Mouse (Mus musculus): Measurements from ENCODE around the gene Dock7.
A peak's percentile ranks its signal among the peaks of the same experiment; 100 is the strongest.
"Not testable (repeated sequence)": the region's sequence is repeated elsewhere in the genome, so short reads cannot be mapped to it uniquely, and the experiment has no call there.

Gene Dock7

DNA sequence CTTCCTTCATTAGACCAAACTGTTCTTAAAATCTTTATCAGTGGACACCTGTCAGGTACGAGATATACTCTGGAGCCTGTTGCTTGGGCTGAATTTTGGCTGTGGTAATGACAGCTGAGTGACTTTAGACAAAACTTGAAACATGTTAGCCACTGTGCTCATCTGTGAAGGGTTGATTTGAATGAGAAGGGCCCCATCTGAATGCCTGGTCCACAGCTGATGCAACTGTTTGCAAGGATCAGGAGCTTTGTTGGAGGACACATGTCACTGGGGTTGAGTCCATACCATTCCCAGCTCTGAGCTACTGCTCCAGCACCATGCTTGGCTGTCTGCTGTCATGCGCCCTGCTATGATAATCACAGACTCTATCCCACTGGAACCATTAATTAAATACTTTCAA lies 115.1 kb downstream of the Dock7 start:
- DNase-seq (ENCODE audit: low spot score) = no peak

DNA sequence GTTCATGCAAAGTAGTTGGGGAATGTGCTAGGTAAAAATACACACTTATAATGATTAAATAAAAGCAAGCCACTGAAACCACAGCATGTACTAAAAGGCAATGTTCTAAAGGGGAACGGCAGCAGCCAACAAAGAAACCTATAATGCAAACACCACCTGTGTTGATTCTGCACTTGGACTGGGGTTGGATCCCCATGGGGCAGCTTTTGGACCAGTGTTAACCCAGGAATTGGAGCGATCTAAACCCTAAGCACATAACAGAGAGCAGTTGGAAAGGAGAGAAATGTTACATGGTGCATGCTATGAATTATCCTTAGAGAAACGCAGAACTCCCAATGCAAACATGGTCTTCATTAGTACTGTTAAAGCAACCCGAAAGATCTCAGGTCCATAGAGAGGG lies 127.2 kb downstream of the Dock7 start:
- no peak for DNase-seq (ENCODE audit: low spot score)

DNA sequence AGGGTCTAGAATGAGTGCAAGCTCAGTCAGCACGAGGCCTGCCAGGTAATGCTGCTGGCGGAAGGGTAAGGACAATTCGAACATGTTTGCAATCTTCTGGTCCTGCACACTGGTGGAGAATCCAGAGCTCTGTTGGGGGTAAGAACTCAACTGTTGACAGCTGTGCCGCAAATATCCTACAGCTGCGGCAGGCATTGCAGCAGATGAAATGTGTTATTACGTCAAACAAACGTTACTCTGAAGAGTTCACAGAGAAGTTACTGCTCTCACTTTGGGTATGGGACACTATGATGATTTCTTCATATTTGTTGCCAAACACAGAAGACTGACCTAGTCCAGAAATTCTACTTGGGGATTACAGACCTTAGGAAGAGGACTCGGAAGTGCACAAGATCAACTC lies 136.0 kb downstream of the Dock7 start:
- DNase-seq (ENCODE audit: low spot score) = no peak

DNA sequence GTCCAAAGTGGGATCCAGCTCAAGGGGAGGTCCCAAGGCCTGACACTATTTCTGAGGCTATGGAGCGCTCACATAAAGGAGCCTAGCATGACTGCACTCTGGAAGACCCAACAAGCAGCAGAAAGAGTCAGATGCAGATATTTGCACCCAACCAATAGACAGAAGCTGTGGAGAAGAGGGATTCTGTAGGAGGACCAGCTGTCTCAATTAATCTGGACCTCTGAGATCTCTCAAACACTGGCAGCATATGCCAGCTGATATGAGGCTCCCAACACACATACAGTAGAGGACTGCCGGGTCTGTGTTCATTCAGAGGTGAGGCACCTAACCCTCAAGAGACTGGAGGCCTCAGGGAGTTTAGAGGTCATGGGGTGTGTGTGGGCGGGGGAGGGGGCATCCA lies 140.7 kb downstream of the Dock7 start:
- DNase-seq (ENCODE audit: low spot score) = not testable (repeated sequence)

DNA sequence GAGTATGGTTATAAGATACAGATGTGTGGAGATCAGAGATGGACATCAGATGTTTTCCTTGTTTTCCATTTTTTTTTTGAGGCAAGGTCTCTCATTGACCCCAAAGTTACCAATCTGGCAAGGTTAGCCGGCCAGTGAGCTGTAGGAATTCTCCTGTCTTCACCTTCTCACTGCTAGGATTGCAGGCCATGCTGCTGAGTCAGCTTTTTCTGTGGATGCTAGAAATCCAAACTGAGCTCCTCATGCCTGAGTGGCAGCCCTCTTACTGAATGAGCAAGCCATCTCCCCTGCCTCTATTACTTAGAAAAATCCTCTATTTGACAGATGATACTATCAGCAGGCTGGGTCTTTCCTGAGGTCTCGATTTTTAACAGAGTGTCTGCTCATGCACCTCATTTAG lies 142.0 kb downstream of the Dock7 start:
- DNase-seq (ENCODE audit: low spot score) = no peak

DNA sequence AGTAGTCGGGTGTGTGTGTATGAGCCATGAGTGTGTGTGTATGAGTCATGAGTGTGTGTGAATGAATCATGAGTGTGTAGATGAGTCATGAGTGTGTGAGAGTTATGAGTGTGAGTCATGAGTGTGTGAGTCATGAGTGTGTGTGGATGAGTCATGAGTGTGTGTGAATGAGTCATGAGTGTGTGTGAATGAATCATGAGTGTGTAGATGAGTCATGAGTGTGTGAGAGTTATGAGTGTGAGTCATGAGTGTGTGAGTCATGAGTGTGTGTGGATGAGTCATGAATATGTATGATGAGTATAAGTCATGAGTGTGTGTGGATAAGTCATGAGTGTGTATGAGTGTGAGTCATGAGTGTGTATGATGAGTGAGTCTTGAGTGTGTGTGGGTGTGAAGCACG lies 142.4 kb downstream of the Dock7 start:
- not testable (repeated sequence) for DNase-seq (ENCODE audit: low spot score)

DNA sequence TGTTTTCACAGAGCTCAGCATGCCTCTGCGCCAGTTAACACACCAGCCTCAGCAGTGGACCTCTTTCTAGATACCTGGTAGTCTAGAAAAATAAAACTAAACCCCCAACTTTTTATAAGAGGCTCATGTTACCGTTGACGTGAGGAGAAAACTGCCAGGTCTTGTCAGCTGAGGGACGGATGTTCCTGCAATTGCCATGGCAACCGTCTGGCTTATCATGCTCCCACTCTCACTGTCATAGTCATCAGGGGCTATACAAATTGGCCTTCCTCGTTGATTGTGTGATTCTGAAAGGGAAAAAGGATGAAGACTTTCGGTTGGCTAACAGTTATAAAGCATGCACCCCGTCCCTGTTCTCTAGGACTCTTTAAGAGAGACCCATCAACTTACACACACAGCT lies 145.0 kb downstream of the Dock7 start:
- no peak for DNase-seq (ENCODE audit: low spot score)

DNA sequence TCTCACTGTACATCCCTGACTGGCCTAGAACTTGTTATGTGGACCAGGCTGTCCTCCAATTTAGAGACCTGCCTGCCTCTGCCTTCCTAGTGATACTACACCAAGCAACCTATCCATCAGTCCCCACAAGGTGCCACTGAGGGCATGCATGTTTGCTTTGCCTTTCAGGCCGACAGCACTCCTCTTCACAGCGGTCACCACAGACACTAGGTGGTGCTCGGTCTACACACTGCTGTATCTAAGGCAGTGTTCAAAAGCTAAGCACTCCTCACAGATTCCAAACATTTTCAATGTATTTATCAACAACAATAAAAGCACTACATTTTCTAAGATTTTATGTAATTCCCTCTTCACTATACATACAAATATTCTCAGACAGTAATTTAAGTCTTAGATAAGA lies 150.8 kb downstream of the Dock7 start:
- DNase-seq (ENCODE audit: low spot score) = no peak

DNA sequence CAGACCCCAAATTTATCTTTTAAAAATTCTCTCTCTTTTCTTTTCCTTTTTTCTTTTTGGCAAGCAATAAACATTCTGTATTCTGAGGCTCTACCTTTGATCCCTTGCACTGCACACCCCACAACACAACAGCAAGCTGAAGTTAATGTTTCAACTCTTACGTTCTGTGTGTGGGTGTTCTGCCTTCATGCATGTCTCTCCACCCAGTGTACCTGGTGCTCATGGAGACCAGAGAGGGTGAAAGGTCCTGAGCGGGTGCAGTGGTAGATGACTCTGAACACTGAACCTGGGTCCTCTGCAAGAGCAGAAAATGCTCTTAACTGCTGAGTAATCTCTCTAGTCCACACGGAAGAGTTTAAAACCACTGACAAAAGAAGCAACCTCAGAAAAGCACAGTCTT lies 160.5 kb downstream of the Dock7 start:
- DNase-seq (ENCODE audit: low spot score) = no peak

DNA sequence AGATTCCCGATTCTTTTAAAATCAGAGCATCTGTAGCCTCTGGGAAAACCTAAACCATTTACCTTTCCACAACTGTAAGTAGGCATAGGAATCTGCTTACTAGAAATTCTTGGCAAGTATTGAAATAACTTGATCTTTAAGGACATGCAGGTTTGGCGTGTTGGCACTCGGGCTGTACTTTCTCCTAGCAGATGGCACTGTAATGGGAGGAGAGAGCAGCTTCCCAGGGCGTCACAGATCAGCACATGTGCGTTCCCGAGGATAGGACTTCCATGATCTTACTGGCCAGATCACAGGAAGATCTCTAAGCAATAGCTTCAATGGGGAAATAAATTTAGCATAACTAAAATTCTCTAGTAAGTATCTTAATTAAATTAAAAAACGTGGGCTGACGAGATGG lies 164.7 kb downstream of the Dock7 start:
- no peak for DNase-seq (ENCODE audit: low spot score)

DNA sequence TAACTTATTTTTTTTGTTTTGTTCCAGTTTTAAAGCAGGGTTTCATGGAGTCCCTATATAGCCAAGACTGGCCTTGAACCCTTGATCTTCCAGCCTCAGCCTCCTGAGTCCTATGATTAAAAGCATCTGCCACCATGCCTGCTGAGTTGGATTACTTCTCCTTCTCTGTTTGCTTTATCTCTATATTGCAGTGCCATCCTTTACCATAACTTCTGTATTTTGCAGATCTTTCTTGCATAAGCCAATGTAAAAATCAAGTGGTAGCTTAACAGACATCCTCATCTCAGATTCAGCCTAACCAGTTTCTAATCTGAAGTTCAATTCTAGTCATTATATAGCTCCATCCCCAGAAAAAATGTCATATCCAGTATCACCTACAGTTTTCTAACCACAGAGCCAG lies 170.2 kb downstream of the Dock7 start:
- DNase-seq (ENCODE audit: low spot score) = no peak

DNA sequence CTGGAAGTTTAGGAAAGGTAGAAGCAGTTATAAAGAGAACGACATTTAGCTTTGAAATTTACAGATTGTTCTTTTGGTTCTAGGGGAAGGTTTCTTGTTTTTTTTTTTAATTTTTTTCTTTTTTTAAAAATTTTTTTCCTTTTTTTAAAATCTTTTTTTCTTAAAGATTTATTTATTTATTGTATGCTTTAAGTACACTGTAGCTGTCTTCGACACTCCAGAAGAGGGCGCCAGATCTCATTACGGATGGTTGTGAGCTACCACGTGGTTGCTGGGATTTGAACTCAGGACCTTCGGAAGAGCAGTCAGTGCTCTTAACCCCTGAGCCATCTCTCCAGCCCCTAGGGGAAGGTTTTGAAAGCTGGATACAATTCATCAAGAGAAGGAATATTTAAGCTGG lies 182.5 kb downstream of the Dock7 start:
- DNase-seq (ENCODE audit: low spot score) = not testable (repeated sequence)

DNA sequence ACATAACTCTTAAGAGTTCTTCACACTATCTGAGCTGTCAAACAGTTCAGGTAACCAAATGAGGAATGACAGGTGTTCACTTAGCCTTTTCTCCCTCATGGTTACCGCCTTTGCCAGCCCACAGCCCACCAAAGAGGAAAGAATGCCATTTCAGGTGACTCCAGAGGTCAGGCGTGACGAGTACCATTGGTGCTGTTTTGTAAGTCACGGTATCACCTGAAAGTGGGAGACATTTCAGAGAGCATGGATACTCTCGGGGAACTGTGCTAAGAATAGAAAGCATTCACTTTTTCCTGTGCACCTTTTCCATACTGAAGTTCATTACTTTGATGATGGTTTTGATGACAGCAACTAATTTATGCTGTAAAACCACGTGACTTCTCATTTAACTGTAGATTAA lies 184.7 kb downstream of the Dock7 start:
- no peak for DNase-seq (ENCODE audit: low spot score)

DNA sequence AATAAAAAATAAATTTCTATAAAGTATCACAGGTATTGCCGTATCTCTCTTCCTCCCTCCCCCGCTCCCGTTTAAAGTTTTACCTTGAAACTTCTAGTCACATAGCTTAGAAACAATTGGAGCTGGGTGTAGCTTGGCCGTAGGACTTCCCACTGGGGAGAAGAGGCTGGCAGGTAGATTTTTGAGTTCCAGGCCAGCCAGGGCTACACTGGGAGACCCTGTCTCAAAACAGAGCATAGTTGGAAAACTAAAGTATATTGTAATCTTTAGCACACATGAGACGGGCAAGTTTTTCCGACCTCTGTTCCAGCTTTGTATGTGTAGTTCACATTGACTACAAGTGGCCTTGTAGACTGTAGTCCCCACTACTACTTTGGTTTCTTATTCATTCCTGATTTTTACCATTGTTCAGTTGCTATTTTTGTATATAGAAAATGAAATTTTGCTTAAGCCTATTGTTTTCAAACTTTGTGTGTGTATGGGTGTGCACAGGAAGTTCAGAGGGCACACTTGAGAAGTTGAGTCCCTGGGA lies 195.4 kb downstream of the Dock7 start:
- no peak for DNase-seq (ENCODE audit: low spot score)

DNA sequence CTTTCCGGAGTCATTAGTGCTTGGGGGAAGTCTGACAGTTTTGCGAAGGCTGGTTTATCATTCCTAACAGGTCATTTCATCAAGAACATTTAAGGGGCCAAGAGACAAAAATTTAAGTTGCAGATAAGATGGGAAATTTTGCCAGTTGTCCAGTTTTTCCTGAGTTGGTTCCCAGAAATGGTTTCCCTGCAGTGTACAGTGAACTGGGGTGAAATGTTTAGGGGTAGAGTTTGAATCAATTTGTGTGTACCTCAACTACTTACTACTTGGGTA lies 195.9 kb downstream of the Dock7 start:
- DNase-seq (ENCODE audit: low spot score) = no peak

DNA sequence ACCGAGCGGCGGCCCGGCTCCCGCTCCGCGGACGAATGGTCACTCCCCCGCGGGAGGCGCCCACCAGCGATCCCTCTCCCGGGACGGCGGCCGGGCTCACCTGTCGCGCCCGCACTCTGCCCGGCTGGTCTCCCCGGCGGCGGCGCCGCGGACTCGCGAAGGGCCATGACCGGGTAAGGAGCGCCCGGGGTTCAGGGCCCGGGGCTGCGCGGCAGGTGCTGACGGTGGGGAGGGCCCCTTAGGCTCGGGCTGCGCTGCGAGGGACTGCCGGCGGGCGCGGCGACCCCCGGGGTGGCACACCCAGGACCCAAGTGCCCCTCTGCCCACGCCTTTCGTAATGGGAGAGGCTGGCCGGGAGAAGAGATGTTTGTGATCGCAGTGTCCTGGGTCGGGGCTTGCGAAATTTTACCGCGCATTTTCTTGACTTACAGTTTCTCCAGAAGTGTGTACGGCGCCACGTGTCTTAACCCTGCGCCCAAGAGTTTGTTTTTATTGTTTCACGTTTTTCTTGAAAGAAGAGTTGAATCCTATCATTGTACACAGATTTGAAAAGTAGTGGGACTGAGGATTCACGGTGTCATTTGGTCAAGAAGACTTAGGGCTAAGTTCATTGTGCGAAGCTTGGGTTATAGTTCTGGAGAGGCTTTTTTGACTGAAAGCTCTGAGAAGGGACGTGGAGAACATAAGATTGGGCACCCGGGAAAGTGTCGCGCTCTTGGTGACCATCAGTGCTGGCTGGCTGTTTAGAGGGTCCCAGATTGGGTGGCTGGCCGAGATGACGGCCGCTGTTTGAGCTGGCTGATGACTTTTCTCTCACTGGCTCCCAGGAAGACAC lies 196.4 kb downstream of the Dock7 start:
- DNase-seq (ENCODE audit: low spot score) = no peak

DNA sequence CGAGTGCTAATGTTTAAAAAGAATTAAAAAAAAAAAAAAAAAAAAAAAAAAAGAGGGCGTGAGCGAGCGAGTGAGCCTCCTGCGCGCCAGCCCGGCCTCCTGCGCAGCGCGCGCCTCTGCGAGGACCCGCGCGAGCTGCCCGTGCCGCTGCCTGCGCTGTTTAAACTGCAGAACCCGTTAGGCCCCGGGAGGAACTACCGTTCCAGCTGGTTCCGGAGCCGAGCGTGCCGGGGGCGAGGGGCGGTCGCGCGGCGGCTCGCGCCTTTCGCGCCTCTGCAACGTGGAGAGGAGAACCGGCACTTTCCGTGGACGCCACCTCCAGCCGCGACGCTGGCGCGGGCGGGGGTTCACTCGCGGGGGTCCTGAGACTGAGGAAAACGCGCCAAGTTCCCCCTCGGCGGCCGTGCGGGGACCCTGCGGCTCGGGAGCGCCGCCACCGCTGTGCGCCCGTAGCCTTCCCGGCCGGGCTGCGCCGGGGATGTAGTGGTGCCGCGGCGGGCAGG lies 197.1 kb downstream of the Dock7 start, which contains the start of gene Usp1:
TSS of gene Usp1 (plus strand) at position 243 of the 503 bp plus-strand sequence.
- DNase-seq (ENCODE audit: low spot score) = peak; percentile 84

DNA sequence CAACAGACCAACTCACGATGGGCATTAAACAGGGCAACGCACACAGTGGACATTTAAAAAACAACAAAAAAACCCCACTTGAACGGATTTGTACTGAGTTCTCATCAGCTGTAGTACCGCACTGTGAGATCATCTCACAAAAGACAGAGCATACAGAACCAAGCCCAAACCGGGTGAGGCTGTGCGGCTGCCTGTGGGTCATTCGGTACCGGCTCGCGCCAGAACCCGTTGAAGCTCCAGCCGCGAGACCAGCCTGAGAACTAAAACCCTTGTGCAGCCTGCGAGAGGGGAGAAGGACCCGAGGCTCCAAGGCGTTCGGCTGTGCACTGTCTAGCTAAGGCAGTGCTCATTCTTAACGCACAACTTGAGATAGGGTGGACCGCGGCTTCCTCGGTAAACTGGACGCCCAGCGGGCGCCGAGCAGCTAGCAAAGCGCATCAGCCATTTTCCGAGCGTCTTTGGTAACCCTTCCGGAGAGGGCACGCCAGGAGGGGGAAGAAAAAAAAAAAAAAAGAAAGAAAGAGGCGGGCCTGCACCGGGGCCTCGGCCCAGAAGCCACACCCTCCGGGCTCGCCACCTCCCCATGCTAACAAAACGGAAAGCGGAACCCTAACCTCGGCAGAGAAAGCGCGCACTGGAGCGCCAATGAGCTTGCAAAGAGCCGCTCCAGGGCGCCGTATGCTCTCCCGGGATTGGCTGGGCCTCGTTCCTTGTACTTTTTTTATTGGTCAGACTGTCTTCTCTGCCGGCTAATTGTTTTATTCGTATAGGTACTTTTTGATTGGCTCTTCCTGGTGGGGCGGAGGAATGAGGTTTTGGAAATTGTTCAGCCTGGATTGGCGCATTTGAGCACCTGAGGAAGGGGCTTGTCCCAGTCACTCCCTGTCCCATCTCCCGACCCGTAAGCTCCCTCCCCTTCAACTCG lies 197.8 kb downstream of the Dock7 start:
- DNase-seq (ENCODE audit: low spot score) = peak; percentile 80

DNA sequence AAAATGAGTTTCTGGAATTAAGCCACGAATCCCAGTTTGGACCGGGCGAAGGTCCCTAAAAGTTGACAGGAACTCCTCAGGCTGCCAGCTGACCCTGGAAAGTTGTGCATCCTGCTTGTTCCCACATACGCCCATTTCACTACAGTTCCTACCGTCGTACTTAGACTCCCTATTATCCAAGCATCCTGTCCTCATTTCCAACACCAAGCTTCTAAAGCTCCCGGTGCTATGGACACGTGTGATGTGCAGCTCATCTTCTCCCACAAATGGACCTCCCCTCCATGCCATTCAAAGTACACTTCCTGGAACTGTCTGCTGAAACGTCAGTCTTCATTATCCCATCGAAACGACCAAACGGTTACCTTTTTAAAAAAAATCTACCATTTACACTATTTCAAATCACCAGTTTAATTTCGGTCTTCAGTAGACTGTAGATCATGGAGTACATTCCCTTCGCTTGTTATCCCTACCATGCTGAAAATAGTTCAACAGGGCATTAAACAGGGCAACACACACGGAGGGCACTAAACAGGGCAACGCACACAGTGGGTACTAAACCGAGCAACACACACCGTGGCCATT lies 198.6 kb downstream of the Dock7 start:
- no peak for DNase-seq (ENCODE audit: low spot score)

DNA sequence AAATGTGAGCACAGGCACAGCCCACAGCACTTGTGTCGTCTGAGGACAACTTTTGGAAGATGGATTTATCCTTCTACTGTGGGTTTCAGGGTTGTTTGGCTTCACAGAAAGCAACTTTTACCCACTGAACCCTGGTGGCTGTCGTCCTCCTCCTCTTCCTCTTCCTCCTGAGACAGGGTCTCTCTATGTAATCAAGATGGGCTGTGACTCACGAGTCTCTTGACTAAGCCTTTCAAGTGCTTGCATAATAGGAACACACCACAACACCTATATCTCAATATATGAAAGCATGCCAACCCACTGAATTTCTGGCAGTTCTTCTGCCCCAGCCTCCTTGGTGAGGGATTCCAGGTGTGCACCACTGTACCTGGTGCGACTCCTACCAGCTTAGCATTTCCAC lies 199.8 kb downstream of the Dock7 start:
- DNase-seq (ENCODE audit: low spot score) = no peak

DNA sequence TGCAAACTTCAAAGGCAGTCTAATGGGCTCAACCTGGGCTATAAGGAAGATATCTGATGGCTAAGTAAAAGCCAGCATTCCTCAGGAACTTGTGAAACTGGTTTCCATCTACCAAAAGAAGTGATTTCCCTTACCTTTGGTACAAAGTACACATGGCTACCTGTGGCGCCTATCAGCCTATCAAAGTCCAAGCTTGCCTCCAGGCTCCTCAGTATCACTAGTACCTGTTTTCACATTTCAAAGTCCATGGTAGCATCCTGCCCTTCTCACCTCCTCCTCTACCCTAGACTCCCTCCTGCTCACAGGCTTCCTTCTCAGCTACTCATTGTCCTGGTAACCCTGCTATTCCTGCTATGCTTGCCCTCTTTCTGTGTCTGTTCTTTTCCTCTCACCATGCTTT lies 202.5 kb downstream of the Dock7 start:
- no peak for DNase-seq (ENCODE audit: low spot score)

DNA sequence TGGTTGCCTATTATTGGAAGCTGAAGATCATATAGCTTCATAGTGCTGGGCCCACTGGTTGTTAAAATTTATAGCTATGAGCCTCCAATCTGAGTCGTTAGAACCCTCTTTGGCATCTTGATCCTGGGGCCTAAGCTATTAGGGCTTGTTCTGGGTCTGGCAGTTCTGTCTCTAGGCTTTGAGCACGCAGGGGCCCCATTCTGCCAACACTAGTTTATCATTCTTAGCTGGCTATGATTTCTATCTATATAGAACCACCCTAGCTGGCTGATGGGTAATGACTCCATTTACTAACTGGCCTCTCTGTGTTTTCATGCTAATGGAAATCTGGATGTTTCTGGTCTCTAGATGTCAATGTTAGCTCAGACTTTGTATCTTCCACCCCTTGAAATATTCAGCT lies 203.0 kb downstream of the Dock7 start:
- no peak for DNase-seq (ENCODE audit: low spot score)

DNA sequence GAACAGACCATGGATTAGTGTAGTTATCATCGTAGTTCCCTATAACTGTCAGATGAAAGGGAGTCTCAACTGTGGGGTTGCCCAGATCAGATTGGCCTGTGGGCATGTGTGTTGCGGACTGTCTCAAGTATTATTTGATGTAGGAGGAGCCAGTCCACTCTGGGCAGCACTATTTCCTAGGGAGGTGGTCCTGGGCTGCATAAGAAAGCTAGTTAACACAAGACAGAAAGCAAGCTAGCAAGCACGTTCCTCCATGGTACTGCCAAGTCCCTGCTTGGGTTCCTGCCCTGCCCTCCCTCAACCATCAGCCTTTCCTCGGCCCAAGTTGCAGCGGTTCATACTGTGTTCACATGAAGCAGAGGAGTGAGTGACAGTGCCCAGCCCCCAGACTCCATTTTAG lies 210.5 kb downstream of the Dock7 start:
- DNase-seq (ENCODE audit: low spot score) = no peak

Measured in urinary bladder, postnatal 25 days (tissue).